Mouse (Mus musculus) layer of hippocampus, postnatal 10 days (tissue): ENCODE measurements around the gene Fmnl3. TPM values are rescaled to one million over a fixed set of nuclear protein-coding genes. Genes with fewer than 3 reads are reported as not detected.
"Not testable (repeated sequence)": the region's sequence is repeated elsewhere in the genome, so short reads cannot be mapped to it uniquely, and the experiment has no call there.

ENCODE experiments used
- DNase-seq, 2 experiments: peaks; one replicate each; pipeline ENCODE4 v3.0.0; 2021; ENCODE audit warnings: low spot score in 2 of 2
- total RNA-seq, 2 experiments: library from RNA; stranded (reverse); gene quantifications; 2 replicates each; pipeline ENCODE4 v1.2.3; 2021

Fmnl3 gene
- total RNA-seq, 2 experiments from 2014 or later: 13.8 to 18.0 TPM

DNA sequence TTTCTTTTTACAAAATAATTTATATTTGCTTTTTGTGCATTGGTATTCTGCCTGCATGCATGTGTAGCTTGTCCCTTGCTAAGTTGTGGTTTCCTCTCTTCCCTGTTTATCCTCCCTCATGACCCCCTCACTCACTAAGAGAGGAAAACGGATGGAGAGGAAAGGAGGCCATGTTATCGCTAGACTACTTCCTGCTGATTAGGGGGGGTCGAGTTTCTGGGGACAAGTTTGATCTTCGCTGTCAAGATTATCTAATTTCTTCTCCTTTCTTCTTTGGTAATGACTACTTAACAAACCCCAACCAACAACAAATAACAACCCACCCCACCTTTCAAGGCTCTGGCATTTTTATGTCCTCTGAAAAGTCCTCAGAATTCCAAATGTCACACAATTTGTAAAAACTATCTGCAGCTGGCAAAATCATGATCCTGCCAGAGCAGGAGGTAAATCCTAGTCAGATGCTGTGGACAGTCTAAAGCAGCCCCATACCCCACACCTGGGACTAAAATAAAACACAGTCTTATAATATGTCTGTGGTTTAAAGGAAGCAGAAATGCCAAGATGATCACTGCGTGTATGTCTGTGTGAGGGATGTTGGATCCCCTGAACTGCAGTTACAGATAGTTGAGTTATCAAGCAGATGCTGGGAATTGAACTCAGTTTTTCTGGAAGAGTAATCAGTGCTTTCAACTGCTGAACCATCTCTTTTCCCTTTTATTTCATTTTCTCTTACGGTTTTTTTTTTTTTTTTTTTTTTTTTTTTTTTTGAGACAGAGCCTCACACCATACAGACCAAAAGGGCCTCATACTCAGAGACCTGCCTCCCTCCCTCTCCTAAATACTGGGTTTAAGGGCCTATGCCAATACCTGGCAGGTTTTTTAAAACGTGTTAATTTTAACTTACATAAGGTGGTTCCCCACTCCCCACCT, 20.5 kb upstream of the Fmnl3 start:
- DNase-seq: no peak

GRCm38 (mm10) chr15:99387976-99388375, 17.7 kb upstream of the Fmnl3 start:
- DNase-seq: no peak

GRCm38 (mm10) chr15:99386796-99387195, 16.5 kb upstream of the Fmnl3 start:
- no peak for DNase-seq

DNA sequence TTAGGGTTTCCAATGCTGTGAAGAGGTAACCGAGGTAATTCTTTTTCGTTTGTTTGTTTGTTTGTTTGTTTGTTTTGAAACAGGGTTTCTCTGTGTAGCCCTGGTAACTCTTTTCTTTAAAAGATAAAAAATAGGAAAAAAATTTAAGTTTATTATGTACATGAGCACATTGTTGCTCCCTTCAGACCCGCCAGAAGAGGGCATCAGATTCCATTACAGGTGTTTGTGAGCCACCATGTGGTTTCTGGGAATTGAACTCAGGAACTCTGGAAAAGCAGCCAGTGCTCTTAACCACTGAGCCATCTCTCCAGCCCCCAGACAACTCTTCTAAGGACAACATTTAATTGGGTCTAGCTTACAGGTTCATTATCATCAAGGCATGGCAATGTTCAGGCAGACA, 15.8 kb upstream of the Fmnl3 start:
- not testable (repeated sequence) for DNase-seq

DNA sequence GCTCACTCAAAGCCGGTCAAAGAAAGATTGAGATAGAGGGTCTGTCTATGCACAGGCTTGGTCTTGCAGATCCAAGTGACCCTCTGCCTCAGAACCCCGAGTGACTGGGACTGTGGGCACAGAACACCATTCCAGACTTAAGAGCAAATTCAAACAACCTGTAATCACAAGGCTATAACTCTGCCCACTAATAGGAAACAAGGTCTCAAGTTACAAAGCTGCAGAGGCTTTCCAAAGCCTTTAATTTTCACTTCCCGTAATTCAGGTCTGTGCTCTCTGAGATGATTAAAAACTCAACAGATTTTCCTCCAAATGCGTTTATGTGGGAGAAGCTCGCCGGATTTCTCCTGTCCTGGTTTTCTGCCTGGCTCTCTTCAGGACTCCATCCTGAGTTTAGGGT, 13.8 kb upstream of the Fmnl3 start:
- DNase-seq: no peak

DNA sequence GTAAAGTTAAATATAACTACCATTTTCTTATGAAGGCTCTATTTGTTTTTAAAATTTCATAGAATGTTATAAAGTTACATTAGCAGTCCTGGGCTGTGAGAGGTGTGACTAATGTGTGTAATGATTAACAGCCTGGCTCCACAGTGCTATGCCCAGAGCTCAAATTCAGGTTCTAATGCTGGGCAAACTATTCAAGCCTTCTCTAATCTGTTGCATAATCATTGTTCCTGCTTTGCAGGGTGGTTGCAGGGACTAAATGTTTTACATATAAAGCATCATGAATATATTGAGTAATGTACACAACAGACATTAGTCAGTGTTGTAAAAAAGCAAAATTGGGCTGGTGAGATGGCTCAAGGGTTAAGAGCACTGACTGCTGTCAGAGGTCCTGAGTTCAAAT, 12.6 kb upstream of the Fmnl3 start:
- DNase-seq: no peak

DNA sequence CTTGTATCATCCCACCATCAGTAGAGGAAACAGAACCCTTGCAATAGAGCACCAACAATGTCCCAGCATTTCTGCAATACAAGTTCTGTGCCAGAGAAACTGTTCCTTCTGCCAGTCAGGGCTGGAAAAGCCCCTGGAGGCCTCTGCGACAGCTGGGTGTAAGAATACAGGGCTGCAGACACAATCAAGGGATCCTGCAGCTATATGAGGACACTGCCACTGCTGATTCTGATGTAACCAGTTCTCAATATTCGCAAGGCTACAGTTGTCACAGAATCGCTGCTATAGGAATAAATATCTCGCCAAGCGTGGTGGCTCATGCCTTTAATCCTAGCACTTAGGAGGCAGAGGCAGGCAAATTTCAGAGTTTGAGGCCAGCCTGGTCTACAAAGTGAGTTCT, 6.0 kb upstream of the Fmnl3 start:
- DNase-seq: no peak

DNA sequence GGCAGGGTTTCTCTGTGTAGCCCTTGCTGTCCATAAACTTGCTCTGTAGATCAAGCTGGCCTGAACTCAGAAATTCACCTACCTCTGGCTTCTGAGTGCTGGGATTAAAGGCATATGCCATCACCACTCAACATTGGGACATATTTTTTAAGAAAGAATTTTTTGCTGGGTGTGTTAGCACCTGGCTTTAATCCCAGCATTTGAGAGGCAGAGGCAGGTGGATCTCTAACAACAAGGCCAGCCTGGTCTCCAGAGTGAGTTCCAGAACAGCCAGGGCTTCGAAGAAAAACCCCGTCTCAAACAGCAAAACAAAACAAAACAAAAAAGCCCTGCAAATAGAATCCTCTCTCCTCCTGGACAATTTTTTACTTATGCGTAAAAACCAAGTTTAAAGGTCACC, 5.3 kb upstream of the Fmnl3 start:
- no peak for DNase-seq

DNA sequence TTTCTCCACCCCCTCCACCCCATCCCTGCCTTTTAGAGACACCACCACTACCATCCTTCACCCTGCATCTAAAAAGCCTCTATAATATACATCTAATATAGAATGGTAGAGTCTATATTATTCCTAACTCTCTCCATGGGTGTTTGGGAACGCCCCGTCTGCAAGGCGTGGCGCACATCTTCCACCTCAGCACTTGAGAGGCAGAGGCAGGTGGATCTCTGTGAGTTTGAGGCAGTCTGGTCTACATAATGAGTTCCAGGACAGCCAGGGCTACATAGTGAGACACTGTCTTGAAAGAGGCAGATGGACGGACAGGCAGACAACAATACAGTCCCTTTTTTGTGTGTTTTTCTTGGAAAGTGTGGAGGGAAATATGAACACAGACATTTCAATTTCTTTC, 4.8 kb upstream of the Fmnl3 start:
- no peak for DNase-seq

GRCm38 (mm10) chr15:99372761-99373160, 2.5 kb upstream of the Fmnl3 start:
- DNase-seq: no peak

- no peak for DNase-seq
Measured at GRCm38 (mm10) chr15:99371526-99372340, 1.5 kb upstream of the Fmnl3 start.

GRCm38 (mm10) chr15:99369391-99370171, 701 bp downstream of the Fmnl3 start:
- DNase-seq: no peak

DNA sequence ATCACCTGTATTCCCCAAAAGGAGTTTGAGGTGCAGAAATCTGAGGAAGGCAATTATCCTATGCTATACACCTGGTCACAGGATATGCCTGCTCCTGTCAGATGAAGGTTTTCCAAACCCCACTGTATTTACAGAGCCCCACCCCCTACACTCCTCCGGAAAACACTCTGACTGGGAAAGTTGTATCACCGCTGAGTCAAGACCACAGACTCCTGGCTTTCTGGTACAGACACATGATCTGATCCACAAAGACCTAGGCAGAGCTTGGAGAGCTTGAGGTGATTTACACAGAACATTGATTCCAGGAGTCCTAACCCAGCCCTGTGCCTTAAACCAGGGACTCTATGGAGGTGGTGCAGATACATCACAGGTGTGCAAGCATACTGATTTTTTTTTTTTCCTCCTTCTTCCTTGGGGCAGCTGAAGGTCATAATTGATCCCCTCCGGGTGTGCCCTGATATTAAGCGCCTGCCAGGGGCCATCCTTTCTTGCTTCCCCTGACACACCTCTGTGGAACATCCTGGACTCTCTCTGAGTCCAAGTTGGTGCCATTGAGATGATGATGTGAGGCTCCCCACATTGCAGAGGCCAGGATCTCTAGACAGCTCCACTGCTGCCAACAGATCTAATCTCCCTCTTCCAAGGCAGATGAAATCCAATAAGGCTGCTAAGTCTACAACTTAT, 1.6 kb downstream of the Fmnl3 start:
- DNase-seq: no peak

GRCm38 (mm10) chr15:99364921-99365320, 5.4 kb downstream of the Fmnl3 start:
- no peak for DNase-seq

DNA sequence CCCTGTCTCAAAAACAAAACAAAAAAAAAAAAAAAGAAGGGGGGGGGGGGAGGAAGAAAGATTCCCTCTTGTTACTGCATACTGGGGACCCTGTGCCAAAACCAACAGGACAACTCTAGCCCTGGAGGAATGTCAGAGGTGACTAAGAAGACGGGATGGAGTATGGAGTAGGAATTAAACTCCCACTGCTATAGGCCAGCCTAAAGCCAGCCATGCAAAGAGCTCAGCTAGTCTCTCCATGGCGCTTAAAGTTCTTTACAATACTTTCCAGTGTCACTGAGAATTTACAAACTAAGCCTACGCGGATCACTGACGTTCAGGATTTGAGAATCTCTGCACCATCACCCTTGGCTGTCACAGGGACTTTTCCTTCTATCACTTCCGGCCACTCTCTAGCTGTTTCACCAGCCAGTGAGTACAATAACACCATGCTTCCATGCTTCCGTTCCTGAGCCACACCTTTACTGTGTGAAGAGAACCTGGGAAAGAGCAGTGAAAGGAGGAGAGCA, 6.2 kb downstream of the Fmnl3 start:
- DNase-seq: no peak

GRCm38 (mm10) chr15:99358952-99359351, 11.3 kb downstream of the Fmnl3 start:
- DNase-seq: no peak

DNA sequence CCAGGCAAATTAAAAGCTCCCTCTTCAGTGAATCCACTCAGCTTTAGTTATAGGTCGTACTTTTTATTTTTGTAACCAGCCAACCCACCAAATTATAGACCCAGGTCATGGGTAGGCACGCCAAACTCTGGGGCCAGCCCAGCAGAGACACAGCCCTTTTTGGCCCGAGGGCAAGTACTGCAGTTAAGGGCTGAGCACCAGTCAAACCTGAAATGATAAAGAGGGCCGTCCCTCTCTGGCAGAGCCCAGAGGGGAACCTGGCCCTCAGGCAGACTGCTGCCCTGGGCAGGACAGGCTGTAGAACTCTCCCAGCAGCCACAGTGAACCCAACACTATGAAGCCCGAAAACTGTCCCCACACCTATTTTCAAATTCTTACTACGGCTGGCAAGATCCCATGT, 13.8 kb downstream of the Fmnl3 start:
- no peak for DNase-seq

GRCm38 (mm10) chr15:99355660-99356059, 14.6 kb downstream of the Fmnl3 start:
- no peak for DNase-seq

GRCm38 (mm10) chr15:99352306-99352705, 18.0 kb downstream of the Fmnl3 start:
- no peak for DNase-seq

DNA sequence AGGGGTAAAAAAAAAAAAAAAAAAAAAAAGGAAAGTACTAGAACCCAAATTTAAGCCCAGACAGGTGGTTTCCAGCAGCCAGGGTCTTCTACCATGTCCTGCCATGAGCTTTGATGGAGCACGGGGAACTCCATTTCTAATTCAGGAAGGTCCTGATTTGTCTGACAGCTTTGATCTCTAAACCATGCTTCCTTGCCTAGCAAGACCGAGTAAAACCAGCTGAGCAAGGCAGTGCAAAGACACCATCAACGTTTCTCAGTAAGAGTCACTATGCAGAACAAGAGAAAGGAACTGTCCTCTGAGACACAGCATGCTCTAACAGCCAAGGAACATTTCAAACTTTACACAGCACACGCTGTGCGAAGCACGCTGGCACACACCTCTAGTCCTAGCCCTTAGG, 18.7 kb downstream of the Fmnl3 start:
- no peak for DNase-seq

- DNase-seq: no peak
Measured at GRCm38 (mm10) chr15:99344961-99345360, 25.3 kb downstream of the Fmnl3 start.
